Mouse (Mus musculus): ENCODE data around the gene Hs2st1. TPM values are rescaled to one million over a fixed set of nuclear protein-coding genes. Genes with fewer than 3 reads are reported as not detected.
A peak's percentile ranks its signal among the peaks of the same experiment; 100 is the strongest.

Hs2st1 gene
- polyA plus RNA-seq, 1 experiment from 2014 or later = 1.5 TPM

DNA sequence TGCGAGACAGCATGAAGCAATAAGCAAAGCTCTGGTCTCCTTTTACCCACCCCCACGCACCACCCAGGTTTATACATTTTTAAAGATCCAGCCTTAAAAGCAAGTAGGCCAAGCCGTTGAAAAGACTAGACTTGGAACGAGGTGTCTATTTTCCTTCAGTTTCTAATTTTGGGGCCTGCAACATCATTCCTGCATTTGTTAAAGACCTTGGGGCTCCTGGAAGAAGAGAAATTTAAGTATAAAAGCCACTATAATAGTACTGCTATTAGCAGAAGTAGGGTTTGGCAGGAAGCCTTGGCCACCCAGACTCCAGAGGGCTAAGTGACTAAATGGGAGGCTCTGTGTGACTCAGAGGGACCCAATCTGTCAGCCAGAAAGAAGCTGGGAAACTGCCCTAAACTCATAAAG is 144.9 kb downstream of the Hs2st1 start:
- no peaks in the 10 kb centered on the region for H3K27me3 ChIP-seq (ENCODE audit: insufficient read depth, low read length)
- no peaks in the 10 kb centered on the region for H3K4me1 ChIP-seq (ENCODE audit: insufficient read depth)
- no peak overlapping the region for H3K9ac ChIP-seq (replicated peaks)
- H3K36me3 ChIP-seq (replicated peaks; ENCODE audit: insufficient read depth, low read length) = no peaks in the 10 kb centered on the region
- no peak overlapping the region for H3K4me2 ChIP-seq (ENCODE audit: low read depth, low read length)
- 82% methylated on average over 4 of the region's 4 CpGs for WGBS (ENCODE audit: insufficient replicate concordance)
- no peak overlapping the region for H3K27ac ChIP-seq (ENCODE audit: low read depth)
- no peak for TF ChIP-seq CTCF (IDR thresholded peaks at IDR 0.05; ENCODE audit: low read depth)
- TF ChIP-seq EP300 (IDR thresholded peaks at IDR 0.05; ENCODE audit: low read depth) = no peak
- H3K4me3 ChIP-seq (ENCODE audit: low read depth, low read length) = no peak overlapping the region
- H3K9me3 ChIP-seq (ENCODE audit: low read length) = no peaks in the 10 kb centered on the region
- DNase-seq (no peak), ATAC-seq (no peak)

GRCm38 (mm10) chr3:144421404-144422180 is 148.4 kb downstream of the Hs2st1 start:
- Histone ChIP-seq H3K27ac (ENCODE audit: low read depth) (no peak overlapping the region), H3K4me1 (ENCODE audit: insufficient read depth) (no peaks in the 10 kb centered on the region), H3K36me3 (replicated peaks; ENCODE audit: insufficient read depth, low read length) (no peaks in the 10 kb centered on the region), H3K9ac (replicated peaks) (no peak overlapping the region), H3K9me3 (ENCODE audit: low read length) (no peaks in the 10 kb centered on the region), H3K4me2 (ENCODE audit: low read depth, low read length) (no peak overlapping the region), H3K4me3 (ENCODE audit: low read depth, low read length) (no peak overlapping the region), H3K27me3 (ENCODE audit: insufficient read depth, low read length) (no peaks in the 10 kb centered on the region)
- WGBS (ENCODE audit: insufficient replicate concordance) = 60% methylated on average over 7 of the region's 7 CpGs
- ATAC-seq (no peak), DNase-seq (no peak)
- TF ChIP-seq EP300 (IDR thresholded peaks at IDR 0.05; ENCODE audit: low read depth) = no peak
- no peak for TF ChIP-seq CTCF (IDR thresholded peaks at IDR 0.05; ENCODE audit: low read depth)

DNA sequence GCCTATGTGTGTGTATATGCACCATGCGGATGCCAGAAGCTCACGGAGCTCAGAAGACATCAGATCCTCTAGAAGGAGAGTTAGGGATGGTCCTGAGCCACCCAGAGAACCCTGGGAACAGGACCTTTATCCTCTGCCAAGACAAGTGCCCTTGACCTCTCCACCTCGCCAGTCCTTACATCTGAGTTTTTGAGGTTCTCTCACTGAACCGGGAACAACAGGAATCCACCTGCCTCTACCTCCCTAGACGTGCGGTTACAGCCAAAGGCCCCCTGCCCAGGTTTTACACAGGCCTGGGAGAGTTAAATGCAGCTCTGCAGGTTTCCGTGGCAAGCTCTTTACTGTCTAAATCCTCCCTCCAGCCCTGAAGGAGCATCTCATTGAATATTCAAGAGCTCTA is 156.2 kb downstream of the Hs2st1 start:
- Histone ChIP-seq H3K4me1 (ENCODE audit: insufficient read depth) (no peaks in the 10 kb centered on the region), H3K9ac (replicated peaks) (no peak overlapping the region), H3K36me3 (replicated peaks; ENCODE audit: insufficient read depth, low read length) (no peaks in the 10 kb centered on the region), H3K9me3 (ENCODE audit: low read length) (no peaks in the 10 kb centered on the region), H3K27me3 (ENCODE audit: insufficient read depth, low read length) (no peaks in the 10 kb centered on the region), H3K27ac (ENCODE audit: low read depth) (no peak overlapping the region), H3K4me3 (ENCODE audit: low read depth, low read length) (no peak overlapping the region), H3K4me2 (ENCODE audit: low read depth, low read length) (no peak overlapping the region)
- ATAC-seq (no peak), DNase-seq (no peak)
- WGBS (ENCODE audit: insufficient replicate concordance) = 69% methylated on average over 7 of the region's 7 CpGs
- no peak for TF ChIP-seq EP300 (IDR thresholded peaks at IDR 0.05; ENCODE audit: low read depth)
- no peak for TF ChIP-seq CTCF (IDR thresholded peaks at IDR 0.05; ENCODE audit: low read depth)

DNA sequence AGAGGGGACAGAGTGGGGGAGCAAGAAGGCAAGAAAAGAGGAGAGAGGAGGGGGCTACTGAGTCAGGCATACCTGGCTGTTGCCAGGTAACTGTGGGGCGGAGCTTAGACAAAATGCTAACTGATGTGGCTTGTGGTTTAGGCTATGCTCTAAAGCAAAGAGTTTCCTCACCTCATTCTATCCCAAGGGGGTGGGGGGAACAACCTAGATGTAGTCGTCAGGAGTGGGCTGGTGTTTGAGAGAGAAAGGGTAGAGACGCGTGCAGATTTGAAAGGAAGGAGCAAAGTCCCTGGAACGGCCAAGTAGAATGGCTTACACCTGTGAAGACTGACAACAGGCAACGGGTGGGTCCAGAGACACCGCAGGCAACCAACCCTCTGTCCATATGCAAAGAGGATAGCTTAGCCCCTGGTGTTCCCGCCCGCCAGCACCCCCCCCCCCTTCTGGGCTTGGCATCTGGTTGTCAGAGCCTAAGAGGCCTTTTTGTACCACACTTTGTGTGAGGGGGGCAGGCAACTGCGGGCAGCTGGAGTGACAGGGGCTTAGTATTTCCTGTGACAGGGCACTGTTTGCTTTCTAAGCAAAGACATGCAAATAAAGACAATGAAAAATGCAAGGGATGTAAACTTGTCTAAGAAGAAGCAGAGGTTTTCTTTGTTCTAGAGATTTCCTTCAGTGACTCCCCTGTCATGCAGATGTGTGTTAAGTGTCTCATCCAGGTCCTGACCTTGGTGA is 157.3 kb downstream of the Hs2st1 start:
- peak; percentile 20 for DNase-seq
- 10% methylated on average over 10 of the region's 10 CpGs for whole genome bisulfite sequencing (ENCODE audit: insufficient replicate concordance)
- H3K4me1 ChIP-seq (ENCODE audit: insufficient read depth) = no peaks in the 10 kb centered on the region
- no peak overlapping the region for H3K27ac ChIP-seq (ENCODE audit: low read depth)
- 0 out of 2 replicates have a peak, but pooled peaks have one; percentile 12 for ATAC-seq
- no peak overlapping the region for H3K9ac ChIP-seq (replicated peaks)
- no peaks in the 10 kb centered on the region for H3K27me3 ChIP-seq (ENCODE audit: insufficient read depth, low read length)
- H3K9me3 ChIP-seq (ENCODE audit: low read length) = no peaks in the 10 kb centered on the region
- TF ChIP-seq CTCF (IDR thresholded peaks at IDR 0.05; ENCODE audit: low read depth) (no peak), EP300 (IDR thresholded peaks at IDR 0.05; ENCODE audit: low read depth) (no peak)
- no peak overlapping the region for H3K4me3 ChIP-seq (ENCODE audit: low read depth, low read length)
- H3K36me3 ChIP-seq (replicated peaks; ENCODE audit: insufficient read depth, low read length) = no peaks in the 10 kb centered on the region
- no peak overlapping the region for H3K4me2 ChIP-seq (ENCODE audit: low read depth, low read length)

GRCm38 (mm10) chr3:144411650-144412278 is 158.2 kb downstream of the Hs2st1 start:
- whole genome bisulfite sequencing (ENCODE audit: insufficient replicate concordance) = 31% methylated on average over 8 of the region's 8 CpGs
- Histone ChIP-seq H3K9ac (replicated peaks) (no peak overlapping the region), H3K36me3 (replicated peaks; ENCODE audit: insufficient read depth, low read length) (no peaks in the 10 kb centered on the region), H3K4me3 (ENCODE audit: low read depth, low read length) (no peak overlapping the region), H3K27ac (ENCODE audit: low read depth) (no peak overlapping the region), H3K4me2 (ENCODE audit: low read depth, low read length) (no peak overlapping the region), H3K4me1 (ENCODE audit: insufficient read depth) (no peaks in the 10 kb centered on the region), H3K27me3 (ENCODE audit: insufficient read depth, low read length) (no peaks in the 10 kb centered on the region), H3K9me3 (ENCODE audit: low read length) (no peaks in the 10 kb centered on the region)
- DNase-seq (no peak), ATAC-seq (no peak)
- no peak for TF ChIP-seq CTCF (IDR thresholded peaks at IDR 0.05; ENCODE audit: low read depth)
- no peak for TF ChIP-seq EP300 (IDR thresholded peaks at IDR 0.05; ENCODE audit: low read depth)

DNA sequence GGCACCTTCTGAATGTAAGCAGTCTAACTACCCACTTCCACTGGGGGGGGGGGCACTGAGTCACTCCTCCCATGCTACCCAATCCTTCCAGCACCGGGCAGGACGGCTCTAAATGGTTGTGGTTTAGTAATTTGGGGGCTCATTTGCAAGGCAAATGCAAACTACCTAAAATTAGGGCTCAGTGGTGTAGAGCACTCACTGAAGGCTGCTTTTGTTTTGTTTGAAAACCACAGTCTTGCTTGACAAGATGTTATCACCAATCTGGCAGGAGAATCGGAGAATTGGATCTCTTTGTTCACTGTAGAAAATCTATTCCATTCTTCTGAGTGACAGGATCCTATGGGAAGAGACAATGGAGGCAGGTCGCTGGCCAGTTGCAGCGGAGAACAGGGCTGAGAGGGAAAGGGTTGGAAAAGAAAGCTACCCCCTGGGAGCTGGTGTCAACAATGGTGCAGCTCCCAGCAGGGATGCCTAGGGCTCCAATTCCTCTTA is 158.9 kb downstream of the Hs2st1 start:
- H3K36me3 ChIP-seq (replicated peaks; ENCODE audit: insufficient read depth, low read length) = no peaks in the 10 kb centered on the region
- WGBS (ENCODE audit: insufficient replicate concordance) = 29% methylated on average over 5 of the region's 5 CpGs
- no peak overlapping the region for H3K4me3 ChIP-seq (ENCODE audit: low read depth, low read length)
- H3K9ac ChIP-seq (replicated peaks) = no peak overlapping the region
- TF ChIP-seq EP300 (IDR thresholded peaks at IDR 0.05; ENCODE audit: low read depth) (no peak), CTCF (IDR thresholded peaks at IDR 0.05; ENCODE audit: low read depth) (no peak)
- H3K27me3 ChIP-seq (ENCODE audit: insufficient read depth, low read length) = no peaks in the 10 kb centered on the region
- DNase-seq (no peak), ATAC-seq (no peak)
- no peak overlapping the region for H3K27ac ChIP-seq (ENCODE audit: low read depth)
- no peak overlapping the region for H3K4me2 ChIP-seq (ENCODE audit: low read depth, low read length)
- no peaks in the 10 kb centered on the region for H3K4me1 ChIP-seq (ENCODE audit: insufficient read depth)
- H3K9me3 ChIP-seq (ENCODE audit: low read length) = no peaks in the 10 kb centered on the region

Measured in liver, postnatal 0 days (tissue).